Mouse (Mus musculus): ENCODE data around the gene Cercam.
"Not testable (repeated sequence)": the region's sequence is repeated elsewhere in the genome, so short reads cannot be mapped to it uniquely, and the experiment has no call there.

The Cercam gene

GRCm38 (mm10) chr2:29853736-29854135, 15.2 kb upstream of the Cercam start:
- no peak for DNase-seq (ENCODE audit: low read depth, low spot score)

DNA sequence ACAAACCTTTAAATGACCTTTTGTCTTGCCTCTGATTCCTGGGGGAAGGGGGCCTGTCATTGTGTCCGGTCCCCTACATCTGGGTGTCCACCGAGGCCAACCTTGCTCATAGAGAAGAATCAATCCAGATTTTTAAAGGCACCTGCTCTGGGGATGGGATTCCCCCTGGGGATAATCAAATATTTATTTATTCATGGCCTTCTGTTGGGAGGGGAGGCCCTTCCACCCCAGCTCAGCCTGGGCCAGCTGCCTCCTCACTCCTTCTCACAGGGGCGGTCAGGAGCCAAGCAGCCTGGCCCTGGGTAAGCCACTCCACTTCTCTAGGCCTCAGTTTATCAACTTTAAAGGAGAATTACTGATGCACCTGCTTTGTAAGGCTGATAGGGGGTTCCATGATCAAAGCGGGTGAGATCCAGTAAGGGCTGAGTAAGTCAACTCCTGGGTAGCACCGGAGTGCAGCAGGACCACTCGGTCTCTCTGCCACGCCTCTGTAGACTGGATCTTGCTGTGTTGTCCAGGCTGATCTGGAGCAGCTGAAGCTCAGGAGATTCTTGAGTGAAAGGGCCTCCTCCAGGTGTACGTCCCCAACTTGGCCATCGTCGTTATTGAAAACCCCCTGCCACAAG, 13.3 kb upstream of the Cercam start:
- DNase-seq (ENCODE audit: low read depth, low spot score) = no peak

- DNase-seq (ENCODE audit: low read depth, low spot score) = no peak
Observed at GRCm38 (mm10) chr2:29856451-29857260, 12.3 kb upstream of the Cercam start.

DNA sequence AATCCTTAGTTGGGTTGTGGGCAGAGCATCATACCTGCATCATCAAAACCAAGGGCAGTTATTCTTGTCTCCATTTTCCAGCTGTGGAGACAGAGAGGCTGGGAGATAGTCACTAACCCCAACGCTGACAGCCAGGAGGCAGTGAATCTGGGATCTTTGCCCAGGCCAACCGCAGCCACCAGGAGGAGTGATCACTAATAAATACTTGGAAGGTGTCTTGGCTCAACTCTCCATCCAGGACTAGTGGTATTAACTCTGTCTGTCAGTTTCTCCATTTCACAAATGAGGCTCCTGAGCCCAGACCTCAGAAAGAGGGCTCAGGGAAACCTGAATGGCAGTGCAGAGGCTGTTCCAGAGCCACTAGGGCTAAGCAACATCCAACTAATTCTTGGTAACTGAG, 11.6 kb upstream of the Cercam start:
- no peak for DNase-seq (ENCODE audit: low read depth, low spot score)

DNA sequence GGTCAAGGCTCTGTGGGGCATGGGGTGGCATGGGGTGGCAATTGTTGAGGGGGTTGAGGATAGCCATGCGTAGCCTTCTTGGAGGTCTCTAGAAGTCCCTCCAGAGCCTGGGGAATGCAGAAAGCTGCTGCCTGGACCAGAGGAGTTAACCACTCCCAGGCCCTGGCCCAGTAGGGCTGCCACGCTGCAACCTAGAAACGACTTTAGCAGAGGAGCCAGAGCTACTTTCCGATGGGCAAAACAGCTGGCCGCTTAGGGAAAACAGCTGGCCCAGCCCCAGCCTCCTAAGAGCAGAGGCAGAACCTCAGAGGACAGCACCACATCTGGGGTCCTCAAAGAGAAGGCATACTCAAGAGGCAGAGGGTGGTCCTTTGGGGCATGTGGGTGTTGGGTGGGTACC, 11.0 kb upstream of the Cercam start:
- no peak for DNase-seq (ENCODE audit: low read depth, low spot score)

DNA sequence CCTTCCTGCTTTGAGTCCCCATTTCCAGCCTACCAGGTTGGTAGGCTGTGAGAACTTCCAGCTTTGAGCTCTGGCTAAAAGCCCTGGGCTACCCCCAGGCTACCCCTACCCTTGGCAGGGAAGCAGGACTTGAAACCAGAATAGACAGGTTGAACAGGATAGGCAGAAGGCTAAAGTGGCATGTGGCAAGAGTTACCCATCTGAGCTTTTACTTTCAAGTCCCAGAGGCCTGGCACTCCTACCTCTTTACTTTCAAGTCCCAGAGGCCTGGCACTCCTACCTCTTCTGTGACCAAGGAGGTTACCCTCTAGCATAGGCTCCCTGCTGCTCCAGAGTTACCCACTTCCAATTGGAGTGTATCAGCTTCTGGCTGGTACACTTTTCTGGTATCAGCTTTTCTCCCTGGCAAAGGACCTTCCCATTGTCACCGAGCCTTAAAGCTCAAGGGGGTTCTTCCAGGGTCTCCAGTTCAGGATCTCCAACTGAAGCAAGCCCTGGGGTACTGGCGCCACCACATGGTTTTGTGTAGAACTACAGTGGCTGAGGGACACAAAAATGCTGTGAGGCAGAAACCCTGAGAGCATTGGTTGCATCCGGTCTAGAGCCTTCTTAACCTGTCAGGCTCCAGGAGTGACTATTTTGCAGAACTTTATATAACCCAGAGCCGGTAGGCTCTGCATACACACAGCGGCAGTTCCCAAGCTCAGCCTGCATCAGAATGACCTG, 10.1 kb upstream of the Cercam start:
- no peak for DNase-seq (ENCODE audit: low read depth, low spot score)

DNA sequence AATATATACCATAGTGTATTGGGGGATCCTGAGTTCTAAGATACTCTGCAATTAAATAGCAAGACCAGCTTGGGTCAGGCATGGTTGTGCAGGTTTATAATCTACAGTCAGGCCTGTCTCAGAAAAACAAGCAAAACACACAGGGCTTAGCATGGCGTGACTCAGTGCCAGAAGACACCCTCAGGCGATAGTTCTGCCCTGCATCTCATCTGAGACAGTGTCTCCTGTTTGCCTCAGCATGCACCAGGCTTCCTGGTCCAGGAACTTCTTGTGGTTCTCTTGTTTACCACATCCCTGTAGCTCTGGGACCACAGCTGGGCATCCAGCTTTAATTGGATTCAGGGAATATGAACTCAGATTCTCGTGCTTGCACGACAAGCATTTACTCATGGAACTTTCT, 3.8 kb upstream of the Cercam start:
- no peak for DNase-seq (ENCODE audit: low read depth, low spot score)

DNA sequence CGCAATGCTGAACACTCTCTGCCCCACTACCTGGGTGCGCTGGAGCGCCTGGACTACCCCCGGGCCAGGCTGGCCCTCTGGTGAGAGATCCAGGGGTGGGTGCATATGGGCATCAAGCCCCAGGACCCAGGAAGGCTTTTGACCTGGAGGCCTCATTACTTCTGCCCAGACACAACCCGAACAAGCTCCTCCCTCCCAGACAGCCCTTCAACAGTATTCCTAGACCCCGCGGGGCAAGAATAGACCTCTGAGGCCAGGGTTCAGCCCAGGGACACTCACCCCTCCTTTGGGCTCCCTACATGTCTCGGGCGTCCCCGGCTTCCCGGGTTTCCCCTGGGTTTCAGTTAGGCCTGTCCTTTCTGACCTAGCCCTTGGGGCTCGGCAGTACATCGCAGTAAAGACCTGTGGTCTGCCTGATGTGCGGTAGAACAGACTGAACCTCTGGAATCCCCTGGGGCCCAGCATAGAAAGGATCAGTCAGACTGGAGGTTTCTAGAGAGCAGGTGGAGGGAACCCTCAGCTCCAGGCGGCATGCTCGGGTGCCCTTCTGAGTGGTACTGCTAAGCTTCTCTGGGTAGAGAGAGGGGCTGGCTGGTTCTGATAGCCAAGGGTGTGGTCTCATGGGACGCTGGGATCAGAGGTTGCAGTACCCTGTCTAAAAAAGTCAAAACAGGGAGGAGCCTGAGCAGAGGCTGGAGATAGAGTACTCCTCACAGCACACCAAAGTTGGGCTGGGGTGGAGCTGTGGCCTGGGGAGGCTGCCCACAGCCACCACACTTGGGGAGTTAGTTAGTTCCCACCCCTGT, 885 bp downstream of the Cercam start:
- DNase-seq (ENCODE audit: low read depth, low spot score) = no peak

GRCm38 (mm10) chr2:29872581-29873295, 3.8 kb downstream of the Cercam start:
- DNase-seq (ENCODE audit: low read depth, low spot score) = no peak

GRCm38 (mm10) chr2:29873801-29874200, 4.8 kb downstream of the Cercam start:
- no peak for DNase-seq (ENCODE audit: low read depth, low spot score)

- DNase-seq (ENCODE audit: low read depth, low spot score) = no peak
Observed at GRCm38 (mm10) chr2:29878061-29878460, 9.1 kb downstream of the Cercam start.

GRCm38 (mm10) chr2:29879191-29879590, 10.2 kb downstream of the Cercam start:
- DNase-seq (ENCODE audit: low read depth, low spot score) = no peak

DNA sequence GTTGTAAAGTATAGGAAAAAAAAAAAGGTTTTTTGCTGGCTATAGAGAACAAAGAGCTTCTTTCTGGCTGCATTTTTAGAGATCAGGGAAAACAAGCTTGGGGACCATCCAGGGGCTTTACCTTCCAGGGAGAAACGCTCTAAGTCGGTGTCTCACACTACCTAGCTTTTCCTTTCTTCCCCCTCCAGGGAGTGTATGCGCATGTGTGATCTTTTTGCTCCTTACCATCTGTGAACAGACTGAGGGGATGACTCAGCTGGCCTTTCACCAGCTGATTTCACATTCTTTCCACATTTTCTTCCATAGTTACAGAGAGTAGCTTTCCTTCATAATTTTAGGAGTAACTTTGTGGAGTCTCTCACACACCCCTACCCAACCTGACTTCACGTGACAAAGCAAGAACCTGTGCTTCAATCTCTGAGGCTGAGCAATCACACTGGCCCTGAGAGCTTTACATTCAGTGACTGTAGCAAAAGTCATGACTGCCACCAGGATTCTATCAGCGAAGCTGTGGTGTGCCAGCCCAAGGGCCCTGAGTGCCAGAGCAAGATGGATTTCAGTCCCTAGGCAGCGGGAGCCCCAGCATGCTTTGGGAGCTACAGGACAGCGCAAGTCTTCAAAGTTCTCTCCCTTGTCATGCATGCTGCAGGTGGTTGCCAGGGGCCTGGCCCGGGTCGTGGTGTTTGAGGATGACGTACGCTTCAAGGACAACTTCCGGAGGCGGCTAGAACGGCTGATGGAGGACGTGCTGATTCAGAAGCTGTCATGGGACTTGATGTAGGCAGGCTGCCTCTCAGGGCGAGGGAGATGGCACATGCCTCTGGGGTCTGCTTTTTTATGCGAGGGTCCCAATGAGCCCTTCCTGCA, 11.2 kb downstream of the Cercam start:
- DNase-seq (ENCODE audit: low read depth, low spot score) = no peak

- DNase-seq (ENCODE audit: low read depth, low spot score) = not testable (repeated sequence)
Observed at GRCm38 (mm10) chr2:29886659-29887292, 17.8 kb downstream of the Cercam start.

GRCm38 (mm10) chr2:29889066-29889944, 20.3 kb downstream of the Cercam start, which contains the start of gene Odf2:
Gene Odf2, plus strand, starts transcription at chr2:29889221.
- DNase-seq (ENCODE audit: low read depth, low spot score) = peak; percentile 93

- DNase-seq (ENCODE audit: low read depth, low spot score) = peak; percentile 23
Observed at GRCm38 (mm10) chr2:29889991-29890833, 21.2 kb downstream of the Cercam start.

DNA sequence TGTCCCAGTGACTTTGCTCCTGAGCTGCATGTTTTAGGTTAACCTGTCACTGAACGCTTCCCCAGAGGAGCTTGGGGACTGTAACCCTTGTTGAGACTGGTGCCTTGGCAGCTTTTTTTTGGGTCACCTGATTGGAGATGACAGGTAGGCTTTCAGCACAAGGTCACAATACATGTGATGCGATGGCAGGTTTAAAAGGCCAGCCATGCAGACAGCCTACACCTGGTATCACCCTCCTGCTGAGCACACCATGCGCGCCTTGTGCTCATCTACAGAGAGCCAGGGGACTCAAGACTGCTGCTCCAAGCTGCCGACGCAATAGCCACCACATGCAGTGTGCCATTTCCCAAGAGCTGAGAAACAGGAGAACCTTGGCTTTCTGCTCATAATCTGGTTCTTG, 22.8 kb downstream of the Cercam start:
- no peak for DNase-seq (ENCODE audit: low read depth, low spot score)

- DNase-seq (ENCODE audit: low read depth, low spot score) = no peak
Observed at GRCm38 (mm10) chr2:29896071-29896470, 27.1 kb downstream of the Cercam start.
